Mouse (Mus musculus): Measurements from ENCODE around the gene Psme3.

DNA sequence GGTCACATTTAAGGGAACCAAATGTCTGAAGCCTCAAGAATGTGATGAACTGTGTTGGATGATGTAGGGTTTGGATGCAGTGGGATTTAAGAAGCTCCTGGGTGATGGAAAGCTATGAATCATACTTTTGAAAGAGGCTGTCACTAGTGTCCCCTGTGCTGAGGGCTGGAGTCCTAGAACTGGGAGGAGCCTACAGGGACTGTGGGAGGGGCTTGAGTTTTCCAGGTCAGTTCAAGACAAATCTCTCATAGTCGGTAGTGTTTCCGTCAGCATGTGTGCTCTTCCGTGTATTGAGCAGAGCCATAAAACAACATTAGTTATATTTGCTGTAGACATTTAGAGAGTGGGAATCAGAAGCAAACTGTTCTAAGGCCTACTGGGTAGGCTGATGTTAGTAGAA, 11.3 kb downstream of the Psme3 start:
- no peak for TF ChIP-seq POLR2A (IDR thresholded peaks at IDR 0.05; ENCODE audit: insufficient read depth, low read length)
- TF ChIP-seq CTCF (IDR thresholded peaks at IDR 0.05; ENCODE audit: low read depth, low read length), result no peak
- TF ChIP-seq EP300 (IDR thresholded peaks at IDR 0.05; ENCODE audit: insufficient read depth, low read depth, low read length), result no peak

All from ES-Bruce4 (cell line).